Mouse (Mus musculus) Patski (cell line): ENCODE measurements at regions not wholly inside any gene's neighbourhood (a gene's known extent, or its start where the extent isn't known, plus 50 kb on each side); places are given as distances from the start of the nearest gene placed in this dataset.
"Not testable (repeated sequence)": the region's sequence is repeated elsewhere in the genome, so short reads cannot be mapped to it uniquely, and the experiment has no call there.

ENCODE experiments used
- ATAC-seq: fragments of 100-300 bp; one replicate; pipeline ENCODE4 v1.8.0; 2021
- CTCF ChIA-PET: fragments of 350-600 bp; sonication (Branson Sonifier 250); formaldehyde crosslinking; loops from one replicate; lab custom pipeline; 2022; ENCODE audit warnings: inconsistent platforms; lab: Charles Lee
- POLR2A ChIA-PET: fragments of 350-600 bp; sonication (Branson Sonifier 250); formaldehyde crosslinking; loops from one replicate; lab custom pipeline; 2022; ENCODE audit warnings: antibody characterized with exemption, inconsistent platforms; lab: Charles Lee
- DNase-seq: peaks from one replicate; pipeline ENCODE4 v3.0.0-alpha.2; 2011; ENCODE audit warnings: low read depth, low spot score
- H3K27me3 ChIP-seq: fragments of 371-371 bp; one replicate; pipeline ENCODE4 v1.5.1; 2021
- CTCF ChIP-seq: fragments of 100-300 bp; IDR thresholded peaks from one replicate; pipeline ENCODE4 v1.5.1; 2021
- in situ Hi-C: fragments of 300-500 bp; cut with MboI; formaldehyde crosslinking; loops from 3 replicates; pipeline ENCODE4 v1.11.1; 2018; ENCODE audit warnings: low pct_unique_long_range_greater_than_20kb, mixed read lengths

DNA sequence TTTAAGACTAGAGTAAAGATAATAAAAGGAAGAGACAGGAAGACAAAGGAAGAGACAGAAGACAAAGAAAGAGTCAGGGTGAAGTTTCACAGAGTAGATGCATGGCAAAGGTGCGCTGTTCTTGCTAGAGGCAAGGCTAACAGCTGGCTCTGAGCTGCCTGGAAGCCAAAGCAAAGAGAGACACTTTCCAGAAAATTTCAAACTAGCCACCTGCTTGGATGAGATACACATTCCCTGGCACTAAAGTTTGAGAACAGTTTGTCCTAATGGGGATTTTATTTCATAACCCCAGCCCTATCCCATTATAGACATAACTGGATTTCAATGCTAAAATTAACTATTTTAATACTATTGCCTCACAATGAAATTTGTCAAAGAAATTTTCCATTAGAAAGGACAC lies 235.9 kb downstream of the Tmem114 start:
- in situ Hi-C loops = no loop called here
- no peaks in the 10 kb centered on the region for H3K27me3 ChIP-seq
- ChIA-PET CTCF (no interaction called here), POLR2A (no interaction called here)
- no peak for TF ChIP-seq CTCF
- DNase-seq (no peak), ATAC-seq (no peak)

DNA sequence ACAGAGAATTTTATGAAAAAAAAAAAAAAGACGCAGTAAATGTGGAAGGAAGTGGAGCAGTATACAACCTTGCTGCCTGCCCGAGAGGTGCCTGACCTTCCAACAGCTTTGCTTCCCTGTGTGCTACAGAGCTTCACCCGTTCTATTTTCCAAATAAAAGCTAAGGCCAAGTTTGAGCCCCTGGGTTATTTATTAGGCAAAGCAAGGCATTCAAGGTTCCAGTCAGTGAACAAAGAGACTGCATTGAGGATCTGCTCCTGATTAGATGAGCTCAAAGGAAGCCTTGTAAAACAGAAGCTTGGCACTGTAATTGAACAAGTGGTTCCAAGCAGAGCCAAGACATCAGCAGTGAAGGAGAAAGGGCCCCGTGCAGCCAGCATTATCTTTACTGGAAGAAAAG lies 236.4 kb downstream of the Tmem114 start:
- in situ Hi-C loops = no loop called here
- ATAC-seq (no peak), DNase-seq (no peak)
- no peak for TF ChIP-seq CTCF
- H3K27me3 ChIP-seq = no peaks in the 10 kb centered on the region
- POLR2A ChIA-PET = no interaction called here
- CTCF ChIA-PET = no interaction called here

DNA sequence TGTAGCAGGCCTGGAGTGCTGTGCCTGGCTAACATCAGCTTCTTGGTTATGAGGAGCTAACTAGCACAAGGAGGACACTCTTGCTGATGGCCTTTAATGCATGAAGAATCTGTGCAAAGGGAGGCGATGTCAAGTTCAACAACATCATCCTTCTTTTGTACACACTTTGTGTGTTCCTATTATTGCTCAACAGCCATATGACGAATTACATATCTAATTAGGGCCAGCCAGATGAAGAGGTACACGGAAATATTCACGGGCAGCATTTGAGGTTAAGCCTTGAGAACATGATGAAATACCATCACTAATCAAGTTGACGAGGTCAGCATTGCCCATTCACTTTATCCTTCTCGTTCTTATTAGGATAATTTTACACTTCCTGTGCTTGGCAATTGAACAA lies 240.2 kb downstream of the Tmem114 start:
- in situ Hi-C loops = no loop called here
- ChIA-PET POLR2A (no interaction called here), CTCF (no interaction called here)
- no peak for DNase-seq
- TF ChIP-seq CTCF = no peak
- H3K27me3 ChIP-seq = no peaks in the 10 kb centered on the region
- no peak for ATAC-seq

DNA sequence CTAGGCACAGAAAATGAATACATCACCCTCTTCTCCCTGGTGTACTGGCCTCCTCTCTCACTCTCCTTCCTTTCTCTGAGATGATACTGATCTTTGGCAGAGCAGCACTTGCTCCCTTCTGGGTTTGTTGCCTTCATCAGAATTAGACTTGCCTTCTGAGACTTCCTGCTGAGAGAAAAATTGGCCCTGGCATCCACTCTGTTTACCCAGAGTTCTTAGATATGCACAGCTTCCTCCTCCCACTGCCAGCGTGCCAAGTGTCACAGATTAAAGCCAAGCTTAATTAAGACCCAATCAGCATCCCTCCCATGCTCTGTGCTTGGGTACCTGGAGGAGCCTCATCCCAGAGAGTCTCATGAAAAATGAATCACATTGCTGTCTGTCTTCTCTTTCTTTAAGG lies 246.0 kb downstream of the Tmem114 start:
- no peak for DNase-seq
- no peak for ATAC-seq
- in situ Hi-C loops = no loop called here
- H3K27me3 ChIP-seq = no peaks in the 10 kb centered on the region
- ChIA-PET CTCF (no interaction called here), POLR2A (no interaction called here)
- TF ChIP-seq CTCF = no peak

DNA sequence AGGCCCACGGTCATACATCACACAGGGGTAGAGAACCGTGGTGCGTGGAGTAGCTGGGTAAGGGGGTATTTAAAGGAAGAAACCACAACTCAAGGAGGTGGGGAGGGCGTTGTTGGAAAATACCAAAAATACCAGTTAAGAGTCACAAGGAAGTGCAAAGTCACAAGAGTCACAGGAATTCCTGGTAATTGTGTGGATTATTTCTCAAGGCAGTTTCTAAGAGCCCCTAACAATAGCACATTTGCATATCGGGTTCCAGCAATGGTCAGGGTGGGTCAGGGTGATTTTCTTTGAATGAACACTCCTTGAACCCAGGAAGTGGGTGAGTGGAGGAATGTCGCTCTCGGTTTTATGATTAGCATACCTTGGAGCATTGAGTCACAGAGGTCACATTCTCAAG lies 247.7 kb downstream of the Tmem114 start:
- in situ Hi-C loops = not testable (repeated sequence)
- CTCF ChIA-PET = interaction anchor here (1.2 kb wide), 1 partner anchor 24 kb away, joined by 3 read pairs; no protein-coding TSS in a partner anchor

DNA sequence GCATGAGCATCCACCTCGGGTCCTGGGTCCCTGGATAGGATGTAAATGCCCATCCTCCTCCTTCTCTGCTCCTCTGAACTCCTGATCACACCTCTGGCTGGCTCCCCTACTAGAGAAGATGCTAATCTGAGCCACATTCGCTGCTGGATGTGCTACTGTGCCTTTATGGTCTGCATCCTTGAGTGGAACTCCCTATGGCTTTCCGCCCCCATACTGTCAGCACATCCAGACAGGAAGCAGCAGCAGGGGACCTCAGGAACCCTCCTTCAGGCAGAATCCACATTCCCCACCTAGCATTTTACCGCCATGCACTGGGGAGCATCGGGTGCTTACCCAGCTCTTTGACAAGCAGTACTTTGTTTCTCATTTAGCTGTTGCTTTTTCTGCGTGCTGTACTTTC lies 248.8 kb downstream of the Tmem114 start:
- in situ Hi-C loops = no loop called here
- ChIA-PET CTCF (no interaction called here), POLR2A (no interaction called here)
- no peaks in the 10 kb centered on the region for H3K27me3 ChIP-seq
- DNase-seq = no peak
- no peak for ATAC-seq
- TF ChIP-seq CTCF = no peak

More for the DNA sequence above, 247.7 kb downstream of the Tmem114 start:
- DNase-seq, POLR2A ChIA-PET, H3K27me3 ChIP-seq, ATAC-seq: not testable (repeated sequence)
